Mouse (Mus musculus) ES-CJ7 (cell line): Measurements from ENCODE around the gene F5.
A peak's percentile ranks its signal among the peaks of the same experiment; 100 is the strongest.
"Not testable (repeated sequence)": the region's sequence is repeated elsewhere in the genome, so short reads cannot be mapped to it uniquely, and the experiment has no call there.

Source experiments
- DNase-seq: peaks from one replicate; pipeline ENCODE4 v3.0.0; 2011; ENCODE audit warnings: low read depth, low spot score

The F5 gene

DNA sequence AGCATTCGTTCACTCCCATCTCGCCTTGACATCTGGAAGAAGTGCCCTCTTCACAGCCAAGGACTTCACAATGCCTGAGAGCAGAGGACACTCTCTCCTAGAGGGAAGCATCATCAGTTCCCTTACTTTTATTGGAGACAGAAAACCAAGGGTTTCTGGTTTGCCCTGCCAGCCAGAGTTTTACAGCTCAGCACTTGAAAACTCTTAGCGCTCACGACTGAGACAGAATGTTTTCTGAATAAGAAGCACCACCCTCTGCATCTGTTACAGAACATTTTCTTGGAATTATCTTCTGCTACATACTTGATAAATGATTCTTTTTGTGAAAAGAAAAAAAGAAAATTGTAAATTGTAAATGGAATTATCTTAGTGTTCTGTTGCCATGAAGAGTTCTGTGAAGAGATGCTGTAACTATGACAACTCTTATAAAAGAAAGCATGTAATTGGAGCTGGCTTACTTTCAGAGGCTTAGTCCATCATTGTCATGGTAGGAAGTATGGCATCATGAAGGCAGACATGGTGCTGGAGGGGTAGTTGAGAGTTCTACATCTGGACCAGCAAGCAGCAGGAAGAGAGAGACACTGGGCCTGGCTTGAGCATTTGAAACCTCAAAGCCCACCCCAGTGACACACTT is 80.4 kb downstream of the F5 start:
- DNase-seq, result not testable (repeated sequence)

DNA sequence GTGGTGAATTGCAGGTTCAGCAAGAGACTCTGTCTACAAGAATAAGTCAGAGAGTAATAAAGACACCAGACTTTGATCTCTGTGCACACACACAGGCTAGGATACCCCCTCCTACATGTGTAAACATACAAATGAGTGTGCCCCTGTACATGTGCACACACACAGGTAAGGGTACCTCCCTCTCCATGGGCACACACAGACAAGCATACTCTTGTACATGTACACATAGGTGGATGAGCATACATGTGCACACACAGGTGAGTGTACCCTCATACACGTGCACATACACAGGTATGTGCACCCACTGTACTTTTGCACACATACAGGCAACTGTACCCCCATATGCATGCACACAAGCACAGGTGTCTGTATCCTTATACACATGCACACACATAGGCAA is 81.8 kb downstream of the F5 start:
- no peak for DNase-seq

GRCm38 (mm10) chr1:164235078-164235477 is 83.4 kb downstream of the F5 start:
- DNase-seq, result no peak

DNA sequence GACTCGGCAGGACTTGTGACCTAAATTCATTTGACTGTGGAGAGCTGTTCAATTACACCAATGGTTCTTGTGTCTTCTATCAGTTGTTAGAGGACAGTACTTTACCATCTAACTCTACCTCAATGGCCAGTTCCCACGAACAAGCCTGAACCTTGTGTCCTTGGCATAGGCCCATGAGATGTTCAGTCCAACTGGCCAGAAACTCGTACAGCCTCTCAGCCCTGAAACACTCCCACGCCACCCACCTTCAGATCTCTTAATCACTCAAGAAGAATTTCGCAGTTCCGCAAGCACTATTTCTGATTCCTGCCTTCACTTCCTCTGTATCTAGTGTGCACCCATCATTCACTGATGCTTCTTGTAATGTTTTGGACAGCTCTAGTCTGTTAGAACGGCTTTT is 84.4 kb downstream of the F5 start:
- DNase-seq, result no peak

DNA sequence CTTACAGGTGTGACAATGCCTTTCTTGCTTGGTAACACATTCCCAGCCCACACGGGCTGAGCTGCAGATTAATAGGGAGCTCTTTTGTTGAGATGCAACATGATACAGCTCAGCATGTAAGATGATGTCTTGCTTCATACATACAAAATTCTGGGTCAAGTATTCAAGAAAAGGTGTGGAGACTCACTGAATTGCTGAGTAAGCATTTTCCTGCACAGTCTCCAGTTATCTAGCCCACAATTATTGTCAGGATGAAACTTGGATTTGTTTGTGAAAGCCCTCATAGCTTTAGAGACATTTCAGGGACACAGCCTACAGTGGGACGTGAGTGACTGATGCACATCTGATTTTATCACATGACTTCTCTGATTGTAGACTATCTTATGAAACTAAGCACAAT is 89.9 kb downstream of the F5 start:
- DNase-seq, result no peak

DNA sequence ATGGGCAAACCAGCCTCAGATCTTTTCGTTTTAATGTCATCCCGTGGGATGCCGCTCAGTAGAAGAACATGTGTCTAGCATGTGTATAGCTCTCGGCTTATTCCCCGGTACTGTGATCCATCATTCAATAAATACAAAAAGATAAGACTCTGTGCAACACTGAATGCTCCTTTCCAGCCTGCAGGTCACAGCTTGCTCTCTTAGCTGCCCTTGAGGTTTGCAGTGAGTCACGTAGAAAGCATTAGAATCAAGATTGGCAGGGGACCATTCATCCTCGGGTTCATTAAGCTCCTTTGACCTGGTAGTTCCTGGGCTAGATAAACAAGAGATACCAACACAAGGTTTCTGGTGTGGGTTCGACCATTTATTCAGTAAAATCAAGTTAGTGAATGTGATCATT is 91.2 kb downstream of the F5 start:
- no peak for DNase-seq

DNA sequence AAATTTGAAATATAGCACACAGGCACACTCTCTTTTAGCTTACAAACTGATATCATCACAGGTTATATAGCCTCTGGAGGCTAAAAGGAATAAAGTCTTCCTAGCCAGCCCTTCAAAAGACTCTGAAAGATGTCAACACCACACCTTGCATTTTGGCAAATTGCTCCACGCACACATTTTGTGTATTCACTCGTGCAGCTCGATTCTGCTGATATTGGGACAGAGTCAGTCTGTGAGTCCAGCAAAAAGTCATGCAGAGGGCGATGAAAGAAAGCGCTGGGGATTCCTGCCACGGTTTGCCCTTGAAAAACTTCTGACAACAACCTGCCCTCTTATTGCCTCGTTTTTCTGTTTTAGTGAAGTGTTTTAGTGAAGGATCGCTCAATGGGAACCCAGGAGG is 95.8 kb downstream of the F5 start:
- DNase-seq, result no peak

DNA sequence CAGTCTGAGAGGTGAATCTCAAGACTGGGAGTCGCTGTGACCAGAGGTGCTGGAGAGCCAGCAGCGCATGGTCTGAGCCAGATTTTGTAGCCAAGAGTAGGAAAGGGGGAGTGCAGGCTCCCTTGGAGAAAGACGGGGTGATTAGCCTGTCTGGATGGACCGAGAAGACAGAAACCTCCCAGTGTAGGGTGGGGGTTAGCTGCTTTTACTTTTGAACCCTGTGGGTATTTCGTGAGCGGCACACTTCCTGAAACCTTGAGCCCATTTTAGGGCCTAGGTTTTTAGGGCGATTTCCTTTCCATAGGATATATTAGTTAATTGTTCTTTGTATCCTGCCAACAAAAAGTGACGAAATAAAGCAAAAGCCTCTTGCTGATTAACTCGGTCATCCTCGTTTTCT is 96.3 kb downstream of the F5 start:
- DNase-seq, result peak; percentile 33

DNA sequence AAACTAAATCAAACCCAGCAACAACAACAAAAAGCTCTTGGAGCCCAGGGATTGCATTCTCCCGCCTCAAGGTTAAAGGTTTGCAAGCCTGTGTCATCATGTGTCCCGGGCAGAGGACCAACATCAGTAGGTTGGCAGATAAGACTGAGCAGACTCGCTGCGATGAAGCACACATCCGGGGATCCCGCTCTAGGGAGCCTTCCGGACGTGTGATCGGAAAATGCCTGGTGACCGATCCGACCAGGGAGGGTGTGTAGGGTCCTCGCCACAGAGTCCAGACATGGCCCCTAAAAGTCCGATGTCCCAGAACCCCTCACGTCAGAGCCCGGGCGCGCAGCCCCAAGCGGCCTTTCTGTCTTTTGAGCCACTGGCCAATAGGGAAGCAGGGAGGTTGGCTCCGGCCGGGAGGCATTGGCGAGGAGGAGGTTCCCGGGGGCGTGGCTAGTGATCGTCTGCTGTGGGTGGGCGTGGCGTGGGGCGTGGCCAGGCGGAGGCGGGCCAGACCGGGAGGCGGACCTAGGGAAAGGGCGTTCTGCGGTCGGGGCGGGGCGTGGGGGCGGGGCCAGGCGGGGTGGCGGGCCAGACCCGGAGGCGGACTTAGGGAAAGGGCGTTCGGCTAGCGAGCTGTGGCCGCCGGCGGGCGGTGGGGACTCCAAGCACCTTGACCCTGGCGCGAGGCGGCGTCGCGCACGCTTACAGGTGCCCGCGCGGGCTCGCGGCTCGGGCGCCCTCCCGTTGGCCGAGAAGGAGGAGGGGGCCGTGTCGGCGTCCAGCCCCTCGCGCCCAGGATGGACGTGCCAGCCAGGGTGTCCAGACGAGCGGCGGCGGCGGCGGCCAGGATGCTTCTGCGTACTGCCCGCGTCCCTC is 97.1 kb downstream of the F5 start, which contains the start of gene Slc19a2:
Slc19a2 (plus strand) TSS at position 582 of the 867 bp plus-strand sequence.
- DNase-seq, result peak; percentile 98

DNA sequence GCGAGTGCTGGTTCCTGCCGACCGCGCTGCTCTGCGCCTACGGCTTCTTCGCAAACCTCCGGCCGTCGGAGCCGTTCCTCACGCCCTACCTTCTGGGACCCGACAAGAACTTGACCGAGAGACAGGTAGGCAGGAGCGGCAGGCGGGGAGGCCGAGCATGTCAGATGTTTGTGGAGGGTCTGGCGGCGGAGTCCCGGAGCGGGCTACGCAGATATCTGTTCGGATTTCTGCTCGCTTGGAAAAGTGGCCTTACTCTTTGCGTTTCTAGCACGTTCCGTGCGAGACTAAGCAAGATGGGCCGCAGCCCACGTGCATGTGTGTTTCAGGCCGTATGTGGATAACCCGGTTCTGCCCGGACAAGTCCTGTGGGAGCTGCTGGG is 97.7 kb downstream of the F5 start:
- peak; percentile 63 for DNase-seq

- DNase-seq, result no peak
These were observed 98.9 kb downstream of the F5 start for GRCm38 (mm10) chr1:164250391-164251150.

DNA sequence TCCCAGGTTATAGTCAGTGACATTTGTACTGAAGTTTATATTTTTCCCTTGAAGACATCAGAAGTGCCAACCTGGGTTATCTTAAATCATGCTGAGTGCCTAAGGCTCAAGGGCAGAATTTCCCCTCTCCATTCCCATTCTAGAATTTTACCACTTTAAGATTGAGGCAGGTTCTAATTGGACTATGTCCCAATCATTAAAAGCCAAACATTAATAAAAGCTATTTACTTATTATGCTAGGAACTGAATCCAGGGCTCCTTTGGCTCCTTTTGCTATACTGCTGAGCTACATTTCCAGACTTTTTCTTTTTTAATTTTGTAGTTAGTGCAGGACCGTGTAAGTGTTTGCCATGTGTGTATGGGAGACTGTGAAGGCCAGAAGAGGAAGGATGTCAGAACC is 99.8 kb downstream of the F5 start:
- DNase-seq, result no peak

DNA sequence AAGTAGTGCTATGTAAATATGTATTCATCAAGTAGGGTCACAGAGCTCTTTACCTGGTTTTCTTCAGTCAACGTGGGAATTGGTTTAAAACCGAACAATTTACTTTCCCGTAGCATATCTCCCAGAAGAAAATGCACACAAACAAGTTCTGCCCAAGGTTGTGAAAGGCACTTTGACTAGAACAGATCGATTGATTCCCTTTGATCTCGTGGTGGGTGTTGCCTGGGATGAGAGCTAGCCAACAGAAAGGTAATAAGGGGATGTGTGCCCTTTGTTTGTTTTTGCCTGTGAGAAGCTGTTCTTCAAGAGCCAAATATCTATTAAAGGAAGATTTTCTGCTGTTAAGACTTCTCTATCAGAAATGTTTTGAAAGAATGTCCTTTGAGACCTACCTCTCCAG is 100.9 kb downstream of the F5 start:
- DNase-seq, result no peak

- no peak for DNase-seq
These were observed 103.2 kb downstream of the F5 start for GRCm38 (mm10) chr1:164254836-164255235.

GRCm38 (mm10) chr1:164260171-164261028 is 108.8 kb downstream of the F5 start:
- DNase-seq, result no peak

- DNase-seq, result no peak
These were observed 109.9 kb downstream of the F5 start for GRCm38 (mm10) chr1:164261553-164261952.
